9 mouse cellular contexts compared by ENCODE assay signal in genomic region chr5:122129068-122129655, GRCm38 (mm10). TPM values are rescaled to one million over a fixed set of nuclear protein-coding genes. Genes with fewer than 3 reads are reported as not detected.
DNase-seq lines count a peak whose midpoint lies in the region; ATAC-seq lines count a peak whose summit lies in the region.
"Had no signal": no experiment of that assay in that cellular context is flagged by ENCODE, and none has a peak within 500 bp of the region (broad histone marks: within the 10 kb centered on the region; RNA-seq: fewer than 3 reads in every experiment).

No protein-coding gene starts in this region.

- DNase-seq in adrenal gland, adult (ENCODE audit: inconsistent age in 2 of 2, low spot score in 1 of 2) = peak; percentile 60 to 92
- DNase-seq in adrenal gland, adult 8-10 months = no peak
- peak; percentile 76 for DNase-seq in cerebellum, adult 11 months
- DNase-seq in forelimb bud, embryonic 11.5 days (ENCODE audit: low read depth, low spot score) = peak; percentile 88
- peak; percentile 34 to 63 for DNase-seq in layer of hippocampus, postnatal 36 days
- peak; percentile 93 for DNase-seq in midbrain, embryonic 11.5 days (ENCODE audit: low spot score, missing footprints)
- peak; percentile 87 for DNase-seq in splenic B cell, adult 2 months (ENCODE audit: low read depth, low spot score)

- ATAC-seq in hindbrain, embryonic 15.5 days (ENCODE audit: low FRiP score, low read depth) = peak; percentile 40; the same call in 1 of the 2 replicates
- ATAC-seq in midbrain, embryonic 11.5 days (ENCODE audit: low FRiP score) = peak; percentile 42; the same call in 1 of the 2 replicates

- H3K4me1 ChIP-seq in hindbrain, embryonic 15.5 days (replicated peaks) = peaks cover 14% of the 10 kb centered on the region
- peaks cover 4% of the 10 kb centered on the region; the same call in 1 of the 2 replicates for H3K4me1 ChIP-seq in midbrain, embryonic 11.5 days (ENCODE audit: control insufficient read depth, insufficient read depth, low read length)

- 32% methylated on average over 16 of the region's 16 CpGs for WGBS in hindbrain, embryonic 15.5 days
- 31% methylated on average over 16 of the region's 16 CpGs for WGBS in midbrain, embryonic 11.5 days

- no peak overlapping the region for H3K4me2 ChIP-seq in hindbrain, embryonic 15.5 days
- H3K4me2 ChIP-seq in midbrain, embryonic 11.5 days = no peak overlapping the region

- no peaks in the 10 kb centered on the region for H3K36me3 ChIP-seq in hindbrain, embryonic 15.5 days
- H3K36me3 ChIP-seq in midbrain, embryonic 11.5 days (ENCODE audit: control insufficient read depth, insufficient read depth, low read length) = no peaks in the 10 kb centered on the region
- no peaks in the 10 kb centered on the region for H3K36me3 ChIP-seq in splenic B cell, adult 2 months (ENCODE audit: control insufficient read depth, insufficient read depth, low read length, poor library complexity, severe bottlenecking)

- H3K9me3 ChIP-seq in hindbrain, embryonic 15.5 days = no peaks in the 10 kb centered on the region
- H3K9me3 ChIP-seq in midbrain, embryonic 11.5 days (ENCODE audit: control insufficient read depth, low read length) = no peaks in the 10 kb centered on the region

- no peak overlapping the region for H3K27ac ChIP-seq in hindbrain, embryonic 15.5 days (replicated peaks)
- H3K27ac ChIP-seq in midbrain, embryonic 11.5 days (ENCODE audit: low read depth, low read length) = no peak overlapping the region

- H3K27me3 ChIP-seq in hindbrain, embryonic 15.5 days = peaks cover 9% of the 10 kb centered on the region
- H3K27me3 ChIP-seq in midbrain, embryonic 11.5 days (ENCODE audit: control insufficient read depth, insufficient read depth, low read length) = peaks cover 4% of the 10 kb centered on the region; the same call in 1 of the 2 replicates
- no peaks in the 10 kb centered on the region for H3K27me3 ChIP-seq in splenic B cell, adult 2 months (ENCODE audit: control insufficient read depth, insufficient read depth, low read length, poor library complexity, severe bottlenecking)

- H3K9ac ChIP-seq in hindbrain, embryonic 15.5 days = no peak overlapping the region
- no peak overlapping the region for H3K9ac ChIP-seq in midbrain, embryonic 11.5 days (ENCODE audit: low read length)

- no peak overlapping the region for H3K4me3 ChIP-seq in hindbrain, embryonic 15.5 days
- H3K4me3 ChIP-seq in midbrain, embryonic 11.5 days (ENCODE audit: low read depth, low read length) = no peak overlapping the region

RNA-seq across cellular contexts. Expression of gene Ccdc63, which starts 11.5 kb away (rescaled TPM):
- total RNA-seq in adrenal gland, adult 8-10 months (2022) = under 1 TPM in 1 of 4 experiments, not detected in 3; 0.22 TPM
- polyA plus RNA-seq in hindbrain, embryonic 15.5 days (2015; fragmentation: Nextera tagmentation; extraction: Ambion mirVana) = not detected in 2 replicates
- total RNA-seq in layer of hippocampus, postnatal 36 days (2021) = 1 to 10 TPM in 1 of 2 experiments, under 1 TPM in 1; 0.68 to 1.1 TPM
- polyA plus RNA-seq in midbrain, embryonic 11.5 days (2014; fragmentation: Nextera tagmentation; extraction: Ambion mirVana) = 0.03 TPM in 1 of 2 replicates, not detected in the other
- polyA plus RNA-seq: liver, embryonic 16.5 days had no signal

RNA-seq across cellular contexts. Expression of gene Myl2, which starts 28.4 kb away (rescaled TPM):
- not detected for total RNA-seq in adrenal gland, adult 8-10 months (2022)
- 2.1 and 2.6 TPM in 2 replicates for polyA plus RNA-seq in hindbrain, embryonic 15.5 days (2015; fragmentation: Nextera tagmentation; extraction: Ambion mirVana)
- 1 to 10 TPM; 1.0 to 1.1 TPM for total RNA-seq in layer of hippocampus, postnatal 36 days (2021)
- polyA plus RNA-seq in midbrain, embryonic 11.5 days (2014; fragmentation: Nextera tagmentation; extraction: Ambion mirVana) = 0.29 TPM in 1 of 2 replicates, not detected in the other

RNA-seq across cellular contexts. Expression of gene Ppp1cc, which starts 28.9 kb away (rescaled TPM):
- total RNA-seq in adrenal gland, adult 8-10 months (2022) = 100 to 1,000 TPM; 122 to 226 (median 188) TPM
- 210 and 213 TPM in 2 replicates for polyA plus RNA-seq in hindbrain, embryonic 15.5 days (2015; fragmentation: Nextera tagmentation; extraction: Ambion mirVana)
- 100 to 1,000 TPM; 223 to 225 TPM for total RNA-seq in layer of hippocampus, postnatal 36 days (2021)
- 311 and 338 TPM in 2 replicates for polyA plus RNA-seq in midbrain, embryonic 11.5 days (2014; fragmentation: Nextera tagmentation; extraction: Ambion mirVana)
